Mouse (Mus musculus): ENCODE results near the gene Gm20388.

The Gm20388 gene

DNA sequence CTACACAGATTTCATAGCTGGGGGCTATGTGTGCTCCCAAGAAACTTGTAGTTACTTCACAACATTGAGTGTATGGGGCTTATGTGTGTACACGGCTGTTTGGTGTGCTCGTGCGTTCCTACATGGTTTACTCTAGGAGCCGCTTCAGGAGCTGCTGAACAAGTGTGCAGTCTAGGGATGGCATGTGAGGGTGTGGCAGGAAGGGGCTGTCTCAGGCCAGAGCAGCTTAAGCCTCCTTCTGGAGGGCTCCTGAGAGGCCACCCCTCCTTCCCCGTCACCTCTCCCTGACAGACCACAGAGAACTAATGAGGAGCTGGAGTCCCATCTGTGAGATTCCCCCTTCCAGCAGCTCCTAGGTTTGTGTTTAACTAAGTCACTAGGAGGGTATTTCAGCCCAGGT lies 2077.3 kb downstream of the Gm20388 start:
- no peak for DNase-seq (ENCODE audit: low read depth, low spot score)

GRCm38 (mm10) chr8:121990506-121991255 lies 2080.0 kb downstream of the Gm20388 start:
- no peak for DNase-seq (ENCODE audit: low read depth, low spot score)

- no peak for DNase-seq (ENCODE audit: low read depth, low spot score)
Measured at GRCm38 (mm10) chr8:121991611-121992010, 2081.0 kb downstream of the Gm20388 start.

- no peak for DNase-seq (ENCODE audit: low read depth, low spot score)
Measured at GRCm38 (mm10) chr8:121992911-121993310, 2082.3 kb downstream of the Gm20388 start.

GRCm38 (mm10) chr8:121995112-121995511 lies 2084.5 kb downstream of the Gm20388 start:
- DNase-seq (ENCODE audit: low read depth, low spot score): no peak

- DNase-seq (ENCODE audit: low read depth, low spot score): no peak
Measured at GRCm38 (mm10) chr8:121995895-121996294, 2085.3 kb downstream of the Gm20388 start.

GRCm38 (mm10) chr8:121998631-121999030 lies 2088.0 kb downstream of the Gm20388 start:
- DNase-seq (ENCODE audit: low read depth, low spot score): no peak

- DNase-seq (ENCODE audit: low read depth, low spot score): no peak
Measured at GRCm38 (mm10) chr8:121999211-121999610, 2088.6 kb downstream of the Gm20388 start.

- DNase-seq (ENCODE audit: low read depth, low spot score): no peak
Measured at GRCm38 (mm10) chr8:122001339-122002115, 2090.9 kb downstream of the Gm20388 start.

- no peak for DNase-seq (ENCODE audit: low read depth, low spot score)
Measured at GRCm38 (mm10) chr8:122003646-122004045, 2093.0 kb downstream of the Gm20388 start.

DNA sequence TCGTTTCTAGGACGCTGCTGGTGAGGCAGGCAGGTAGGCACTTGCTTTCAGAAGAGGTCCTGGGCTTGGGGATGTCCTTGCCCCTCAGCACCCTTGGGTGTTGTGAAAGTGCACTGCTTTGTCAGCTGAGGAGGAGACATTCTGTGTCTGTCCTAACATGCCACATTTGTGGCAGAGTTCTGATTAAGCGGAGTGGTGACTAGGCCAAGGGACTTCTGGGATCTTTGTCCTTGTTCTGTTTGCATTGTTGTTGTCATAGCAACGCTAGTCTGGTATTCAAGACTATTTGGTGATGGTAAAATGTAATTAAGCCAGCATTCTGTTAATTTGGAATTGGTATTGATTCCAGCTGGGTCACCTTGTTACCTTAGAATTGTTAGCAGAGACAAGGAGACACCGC lies 2093.5 kb downstream of the Gm20388 start:
- no peak for DNase-seq (ENCODE audit: low read depth, low spot score)

DNA sequence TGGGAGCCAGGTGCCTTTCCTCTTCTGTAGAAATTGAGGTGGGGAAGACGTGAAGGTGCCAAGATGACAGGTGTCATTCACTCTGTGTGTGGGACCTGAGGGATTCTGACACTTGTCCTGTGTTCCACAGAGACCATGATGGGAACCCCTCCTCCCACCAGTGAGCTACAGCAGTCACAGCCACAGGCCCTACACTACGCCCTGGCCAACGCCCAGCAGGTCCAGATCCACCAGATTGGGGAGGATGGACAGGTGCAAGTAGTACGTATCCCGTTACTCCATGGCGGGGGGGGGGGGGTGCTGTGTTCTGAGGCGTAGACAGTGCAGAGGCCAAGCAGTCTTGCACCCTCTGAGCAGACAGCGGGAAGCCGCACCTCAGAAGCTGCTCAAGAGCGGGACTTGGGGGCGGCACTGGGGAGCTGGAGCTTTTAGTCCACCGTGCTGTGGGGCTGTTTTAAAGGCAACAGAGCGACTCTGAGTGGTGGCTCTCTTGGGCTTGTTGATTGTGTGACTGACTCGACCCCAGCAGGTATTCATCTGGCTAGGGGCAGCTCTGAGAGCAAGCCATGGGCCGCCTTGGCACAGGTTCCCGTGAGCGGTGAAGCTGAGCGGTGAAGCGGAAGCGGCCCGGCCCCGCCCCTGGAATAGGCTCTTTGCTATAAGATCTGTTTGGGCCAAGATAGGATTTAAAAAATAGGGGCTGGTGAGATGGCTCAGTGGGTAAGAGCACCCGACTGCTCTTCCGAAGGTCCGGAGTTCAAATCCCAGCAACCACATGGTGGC lies 2095.0 kb downstream of the Gm20388 start:
- no peak for DNase-seq (ENCODE audit: low read depth, low spot score)

DNA sequence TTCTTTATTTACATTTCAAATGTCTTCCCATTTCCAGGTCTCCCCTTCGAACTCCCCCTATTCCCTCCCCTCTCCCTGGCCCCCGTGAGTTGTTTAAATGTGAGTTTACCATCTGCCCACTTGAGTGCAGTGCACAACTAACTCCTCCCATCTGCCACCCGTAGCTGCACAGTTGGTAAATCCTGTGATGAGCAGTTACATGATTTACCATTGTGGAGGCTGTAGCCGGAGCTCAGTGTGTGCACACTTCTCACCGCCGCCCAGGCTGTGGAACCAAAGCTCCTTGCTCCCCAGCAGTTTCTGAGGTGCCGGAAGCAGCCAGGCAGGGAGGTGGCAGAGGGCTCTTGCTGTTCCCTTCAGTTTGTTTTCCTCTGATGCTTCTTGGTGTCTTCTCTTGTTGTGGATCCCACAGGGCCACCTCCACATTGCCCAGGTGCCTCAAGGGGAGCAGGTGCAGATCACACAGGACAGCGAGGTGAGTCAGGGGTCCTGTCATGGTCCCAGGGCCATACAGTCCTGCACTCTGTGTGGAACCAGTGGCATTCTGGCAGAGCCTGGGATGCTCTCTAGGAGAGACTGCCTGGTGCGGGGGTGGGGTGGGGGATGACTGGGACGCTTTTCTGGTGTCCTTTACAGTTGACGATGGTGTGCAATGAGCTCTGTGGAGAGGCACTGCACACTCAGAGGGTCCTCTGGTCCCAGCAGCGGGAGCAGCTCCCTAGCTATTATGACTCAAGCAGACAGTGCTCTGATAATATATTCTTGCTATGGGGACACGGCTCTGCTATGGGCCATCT lies 2096.2 kb downstream of the Gm20388 start:
- no peak for DNase-seq (ENCODE audit: low read depth, low spot score)

- DNase-seq (ENCODE audit: low read depth, low spot score): no peak
Measured at GRCm38 (mm10) chr8:122008395-122008794, 2097.8 kb downstream of the Gm20388 start.

DNA sequence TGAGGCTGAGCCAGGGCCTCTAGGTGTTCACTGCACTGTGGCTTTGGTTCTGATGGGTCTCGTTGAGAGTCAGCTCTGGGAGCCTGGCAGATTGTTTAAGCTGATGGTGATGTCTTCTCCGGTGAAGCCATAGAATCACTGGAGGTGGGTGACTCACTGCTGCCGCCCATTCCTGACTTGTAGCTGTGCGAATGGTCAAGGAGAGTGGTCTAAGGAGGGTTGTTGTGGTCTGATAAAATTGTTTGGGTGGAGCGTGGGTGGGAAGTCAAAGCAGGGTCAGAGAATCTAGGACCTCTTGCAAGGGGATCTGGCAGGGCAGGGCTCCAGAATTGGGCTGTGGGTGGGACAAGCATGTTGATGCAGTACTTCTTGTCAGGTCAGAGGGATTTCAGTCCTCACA lies 2100.0 kb downstream of the Gm20388 start:
- no peak for DNase-seq (ENCODE audit: low read depth, low spot score)

DNA sequence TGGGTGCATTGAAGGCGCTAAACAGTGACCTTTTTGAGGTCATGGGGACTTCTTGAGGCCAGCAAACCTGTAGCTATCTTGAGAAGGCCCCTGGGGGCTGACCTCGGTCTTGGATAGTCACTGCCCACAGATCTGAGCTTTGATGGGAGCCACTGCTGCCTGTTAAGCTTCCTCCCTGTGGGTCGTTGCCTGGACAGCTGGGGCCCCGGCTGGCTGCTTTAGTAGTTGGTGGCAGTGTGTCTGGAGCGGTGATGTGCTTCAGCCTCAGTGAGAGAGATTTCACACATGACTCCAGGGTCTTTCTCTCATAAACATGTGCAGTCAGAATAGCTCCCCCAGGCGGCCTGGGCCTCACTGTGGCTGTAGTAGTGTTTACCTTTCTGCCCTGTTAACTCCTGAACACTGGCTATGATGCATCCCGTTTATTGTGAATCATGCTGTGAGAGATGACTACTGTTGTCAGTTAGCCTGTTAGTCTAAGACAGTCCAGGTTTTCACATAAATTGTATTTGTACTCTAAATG lies 2100.5 kb downstream of the Gm20388 start:
- DNase-seq (ENCODE audit: low read depth, low spot score): no peak

GRCm38 (mm10) chr8:122014606-122015005 lies 2104.0 kb downstream of the Gm20388 start:
- no peak for DNase-seq (ENCODE audit: low read depth, low spot score)

DNA sequence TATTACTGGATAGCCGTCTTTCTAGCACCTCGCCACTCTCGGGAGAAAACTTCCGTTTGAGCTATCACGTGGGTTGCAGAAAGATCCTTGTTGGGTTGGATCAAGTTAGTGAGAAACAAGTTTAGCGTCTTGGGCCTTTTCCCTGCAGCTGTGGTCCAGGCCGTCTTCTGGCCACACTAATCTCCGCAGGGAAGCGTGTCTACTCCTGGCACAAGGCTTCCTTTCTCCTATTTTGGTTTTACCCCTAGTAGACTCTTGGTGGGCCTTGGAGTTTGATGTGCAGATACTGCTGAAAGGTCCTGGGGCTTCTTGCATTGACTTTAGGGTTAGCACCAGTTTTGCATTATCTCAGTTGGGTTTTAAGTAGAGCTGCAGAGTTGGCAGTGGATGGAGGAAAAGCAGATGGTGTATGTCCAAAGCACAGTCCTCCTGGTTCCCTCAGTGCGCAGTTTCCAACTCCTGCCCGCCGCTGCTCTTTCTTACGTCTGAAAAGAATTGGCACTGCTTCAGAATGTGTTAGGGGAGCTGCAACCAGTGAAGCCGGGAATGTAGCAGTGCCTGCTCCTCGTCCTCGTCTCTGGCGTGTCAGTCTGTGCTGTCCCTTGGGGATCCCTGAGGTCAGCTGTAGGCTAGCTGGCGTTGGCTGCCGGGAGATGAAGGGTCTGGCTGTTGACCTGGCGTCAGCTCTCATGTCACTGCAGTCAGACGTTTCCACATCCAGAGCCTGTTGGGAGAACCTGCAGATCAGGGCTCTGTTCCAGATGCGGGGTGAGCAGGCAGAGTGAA lies 2107.6 kb downstream of the Gm20388 start:
- no peak for DNase-seq (ENCODE audit: low read depth, low spot score)

DNA sequence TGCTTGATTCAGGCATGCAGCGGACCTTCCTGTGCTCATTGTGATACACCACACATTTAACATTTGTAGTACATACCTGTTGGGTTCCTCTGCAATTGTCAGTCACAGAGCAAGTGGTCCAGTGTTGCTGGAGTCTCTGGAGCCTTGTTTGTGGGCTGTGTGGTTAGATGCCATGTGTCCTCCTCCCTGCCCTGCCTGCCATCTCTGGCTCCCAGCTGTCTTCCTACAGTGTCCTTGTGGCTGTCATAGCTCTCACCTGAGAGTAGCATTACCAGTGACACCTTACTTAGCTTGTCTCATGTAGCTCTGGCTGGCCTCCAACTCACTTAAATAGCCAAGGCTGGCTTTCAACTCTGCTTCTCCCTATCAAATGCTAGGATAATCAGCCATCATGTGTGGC lies 2108.5 kb downstream of the Gm20388 start:
- no peak for DNase-seq (ENCODE audit: low read depth, low spot score)

DNA sequence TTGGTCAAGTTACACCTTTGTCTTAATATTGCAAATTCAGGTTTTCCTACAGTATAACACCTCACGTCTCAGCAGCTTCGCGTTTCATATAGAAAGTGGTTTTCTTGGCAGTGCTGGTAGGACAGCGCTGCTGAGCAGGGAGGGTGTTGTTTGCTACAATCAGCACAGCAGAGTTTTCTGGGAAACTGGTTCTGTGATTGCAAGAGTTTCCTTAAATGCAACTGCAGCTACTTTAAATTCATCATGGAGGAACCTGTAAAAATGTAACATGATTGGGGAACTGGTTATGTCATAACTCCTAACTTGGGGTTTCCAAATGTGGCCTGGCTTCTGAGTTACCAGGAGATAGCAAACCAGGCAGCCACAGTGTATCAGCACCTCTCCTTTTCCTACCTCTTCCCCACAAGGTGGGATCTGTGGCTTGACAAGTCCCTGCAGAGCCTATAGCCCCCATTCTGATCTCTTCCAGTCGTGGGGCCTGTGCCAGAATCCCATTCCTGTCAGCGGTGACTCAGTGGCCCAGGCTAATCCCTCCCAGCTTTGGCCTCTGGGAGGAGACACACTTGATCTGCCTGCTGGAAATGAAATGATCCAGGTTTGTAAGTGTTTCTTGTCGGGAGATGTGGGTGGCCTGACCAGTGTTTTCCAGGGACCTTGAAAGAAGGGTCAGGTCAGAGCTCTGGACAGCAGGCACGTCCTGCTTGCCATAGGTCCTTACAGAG lies 2109.6 kb downstream of the Gm20388 start:
- no peak for DNase-seq (ENCODE audit: low read depth, low spot score)

All from retina, adult 2 months (tissue).